ENCODE assay signal across 19 mouse cellular contexts in the genomic region with DNA sequence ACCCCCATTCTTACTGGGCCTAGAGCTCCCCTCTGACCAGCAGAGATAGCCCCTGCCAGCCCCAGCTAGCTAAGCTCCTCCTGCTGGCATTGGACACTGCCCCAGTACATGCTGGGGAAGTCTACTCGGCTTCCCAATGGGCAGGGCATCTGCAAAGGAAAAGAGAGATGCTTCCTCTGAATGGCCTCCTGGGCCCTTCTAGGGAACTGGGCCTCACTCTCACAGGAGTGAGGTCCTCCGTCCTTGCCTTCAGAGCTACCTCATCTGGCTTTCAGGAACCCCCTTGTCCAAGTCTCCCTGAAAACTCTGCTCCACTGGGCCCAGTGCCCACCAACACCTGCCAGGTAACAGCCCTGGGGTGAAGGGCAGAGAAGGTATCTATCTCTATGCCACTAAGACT. TPM values are rescaled to one million over a fixed set of nuclear protein-coding genes. Genes with fewer than 3 reads are reported as not detected.
"Had no signal": no experiment of that assay in that cellular context is flagged by ENCODE, and none has a peak within 500 bp of the region (broad histone marks: within the 10 kb centered on the region; RNA-seq: fewer than 3 reads in every experiment).

No protein-coding gene starts in this region.

- DNase-seq: lung, postnatal 14 days; lung, postnatal 36 days; right cerebral cortex, postnatal 14 days; thymus, adult 2 months; thymus, postnatal 25 days; thymus, postnatal 4 days had no signal

- ATAC-seq: lung, postnatal 0 days; midbrain, embryonic 13.5 days; midbrain, embryonic 15.5 days had no signal

- H3K27ac ChIP-seq: lung, embryonic 15.5 days; macrophage; midbrain, embryonic 13.5 days; midbrain, embryonic 15.5 days; neural tube, embryonic 12.5 days; stomach, embryonic 15.5 days; stomach, postnatal 0 days had no signal

- H3K4me3 ChIP-seq: lung, embryonic 15.5 days; megakaryocyte, embryonic 14.5 days; midbrain, embryonic 13.5 days; midbrain, embryonic 15.5 days; neural tube, embryonic 12.5 days; stomach, embryonic 15.5 days had no signal

RNA-seq across cellular contexts. Expression of gene Dusp8, which starts 14.8 kb away (rescaled TPM):
- total RNA-seq: megakaryocyte progenitor cell, adult 5-6 weeks; monocyte, adult 5-6 weeks; neutrophil, adult 5-6 weeks had no signal

RNA-seq across cellular contexts. Expression of gene Gm45618, which starts 39.7 kb away (rescaled TPM):
- total RNA-seq: megakaryocyte progenitor cell, adult 5-6 weeks; midbrain, postnatal 0 days; monocyte, adult 5-6 weeks; neutrophil, adult 5-6 weeks had no signal

RNA-seq across cellular contexts. Expression of gene Gm39115, which starts 55.0 kb away (rescaled TPM):
- total RNA-seq: megakaryocyte progenitor cell, adult 5-6 weeks; midbrain, postnatal 0 days; monocyte, adult 5-6 weeks; neutrophil, adult 5-6 weeks had no signal
